Mouse (Mus musculus) heart, postnatal 0 days (tissue): ENCODE data around the gene Ptpru. TPM values are rescaled to one million over a fixed set of nuclear protein-coding genes. Genes with fewer than 3 reads are reported as not detected.

ENCODE experiments used
- ATAC-seq: fragments of 200-750 bp; cut with Nextera tagmentation; 2 replicates; pipeline ENCODE4 v1.8.0; 2017; ENCODE audit warnings: low read depth, moderate number of reproducible peaks, moderate library complexity; ENCODE audit not compliant: insufficient read depth
- DNase-seq: peaks from one replicate; pipeline ENCODE4 v3.0.0-alpha.2; 2016; ENCODE audit warnings: low spot score
- H3K27ac ChIP-seq: fragments of 300-500 bp; sonication (generic); 2 replicates; pipeline ENCODE4 v1.5.1; 2014; ENCODE audit warnings: low read depth, mild to moderate bottlenecking
- H3K27me3 ChIP-seq: fragments of 300-500 bp; sonication (generic); 2 replicates; pipeline ENCODE4 v1.6.1; 2014; ENCODE audit warnings: low read length, mixed read lengths; ENCODE audit not compliant: control insufficient read depth, insufficient read depth
- H3K36me3 ChIP-seq: fragments of 300-500 bp; sonication (generic); replicated peaks from 2 replicates; pipeline ENCODE4 v1.6.1; 2014; ENCODE audit warnings: low read length, mixed read lengths; ENCODE audit not compliant: control insufficient read depth, insufficient read depth
- H3K4me1 ChIP-seq: fragments of 300-500 bp; sonication (generic); 2 replicates; pipeline ENCODE4 v1.6.1; 2014; ENCODE audit warnings: antibody characterized with exemption; ENCODE audit not compliant: control insufficient read depth, insufficient read depth
- H3K4me2 ChIP-seq: fragments of 300-500 bp; sonication (generic); 2 replicates; pipeline ENCODE4 v1.6.1; 2014; ENCODE audit warnings: low read depth, mild to moderate bottlenecking, low read length, moderate library complexity
- H3K4me3 ChIP-seq: fragments of 300-500 bp; sonication (generic); 2 replicates; pipeline ENCODE4 v1.5.1; 2014; ENCODE audit warnings: low read depth, low read length
- H3K9ac ChIP-seq: fragments of 300-500 bp; sonication (generic); replicated peaks from 2 replicates; pipeline ENCODE4 v1.6.1; 2014; ENCODE audit warnings: low read depth, low read length, mixed read lengths
- H3K9me3 ChIP-seq: fragments of 300-500 bp; sonication (generic); replicated peaks from 2 replicates; pipeline ENCODE4 v1.6.1; 2016; ENCODE audit warnings: low read length; ENCODE audit not compliant: control insufficient read depth
- CTCF ChIP-seq: IDR thresholded peaks from 2 replicates; pipeline ENCODE4 v1.5.1; 2016; ENCODE audit warnings: antibody characterized with exemption, control low read depth, low read depth
- EP300 ChIP-seq: IDR thresholded peaks from 2 replicates; pipeline ENCODE4 v1.6.1; 2016; ENCODE audit warnings: antibody characterized with exemption, low read depth
- WGBS: fragments of 180-500 bp; shearing (Covaris S2); extraction: QIAGEN DNeasy Blood & Tissue Kit; methylation state at CpG from one replicate; pipeline ENCODE4 v1.1.7; 2014; 5-methylcytosine and 5-hydroxymethylcytosine counted together
- polyA plus RNA-seq: library from polyadenylated mRNA; unstranded; fragments of >200 nt; fragmentation: Nextera tagmentation; extraction: Ambion mirVana; gene quantifications from 2 replicates; pipeline ENCODE4 v1.2.1, GENCODE M21; 2015
- total RNA-seq: library from RNA; depleted of rRNA; stranded (reverse); fragments of >200 nt; gene quantifications from 2 replicates; pipeline ENCODE4 v1.2.3, GENCODE M21; 2014; ENCODE audit warnings: low replicate concordance

Gene Ptpru
- total and polyA plus RNA-seq, 2 experiments from 2014 or later = 0.69 to 1.1 TPM

DNA sequence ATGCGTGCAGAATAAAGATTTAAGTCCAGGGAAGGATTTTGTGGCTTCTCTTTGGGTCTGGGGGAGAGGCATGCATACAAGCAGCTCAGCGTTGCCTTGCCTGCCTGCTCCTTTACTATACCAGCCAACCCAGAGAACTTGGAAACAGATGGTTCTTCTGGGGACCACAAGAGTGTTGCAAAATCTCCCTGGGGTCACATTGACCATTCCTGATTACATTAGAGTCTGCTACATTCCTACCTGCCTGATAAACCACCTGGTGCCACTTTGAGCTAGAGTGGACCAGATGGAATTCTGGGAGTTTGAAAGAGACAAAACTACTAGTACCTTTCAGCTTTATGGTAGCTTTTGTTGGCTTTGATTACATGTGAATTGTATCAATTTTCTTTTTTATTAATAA is 38.7 kb upstream of the Ptpru start:
- ATAC-seq (no peak), DNase-seq (no peak)
- Histone ChIP-seq H3K4me1 (peaks cover 52% of the 10 kb centered on the region), H3K9ac (no peak overlapping the region), H3K27ac (no peak overlapping the region), H3K9me3 (no peaks in the 10 kb centered on the region), H3K4me3 (no peak overlapping the region), H3K4me2 (peak overlapping the region; percentile 82; the same call in 1 of the 2 replicates), H3K27me3 (no peaks in the 10 kb centered on the region), H3K36me3 (no peaks in the 10 kb centered on the region)
- 53% methylated on average over 2 of the region's 2 CpGs for WGBS
- no peak for TF ChIP-seq CTCF
- TF ChIP-seq EP300 = no peak

DNA sequence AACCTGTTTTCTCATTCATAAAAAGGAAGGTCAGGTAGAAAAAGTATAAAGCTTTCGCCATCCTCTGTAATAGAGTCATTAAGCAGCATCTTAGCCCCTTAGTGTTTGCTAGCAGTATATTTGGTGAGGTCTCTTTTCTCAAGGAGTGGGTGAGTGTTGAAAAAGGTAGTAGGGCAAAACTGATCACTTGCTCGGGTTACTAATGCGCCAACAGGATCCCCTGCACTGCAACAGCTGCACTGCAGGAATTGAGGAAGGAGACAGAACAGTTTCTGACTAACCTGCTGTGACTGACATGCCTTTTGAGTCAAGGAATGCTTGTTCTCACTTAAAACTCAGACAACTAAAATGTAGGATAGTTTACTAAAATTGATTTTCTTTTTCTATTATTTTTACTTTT is 37.2 kb upstream of the Ptpru start:
- Histone ChIP-seq H3K36me3 (no peaks in the 10 kb centered on the region), H3K27me3 (no peaks in the 10 kb centered on the region), H3K4me3 (peak overlapping the region; percentile 98; the same call in 1 of the 2 replicates), H3K4me2 (peak overlapping the region; percentile 82), H3K9ac (peak overlapping the region; percentile 100), H3K9me3 (no peaks in the 10 kb centered on the region), H3K4me1 (peaks cover 48% of the 10 kb centered on the region), H3K27ac (no peak overlapping the region)
- DNase-seq (no peak), ATAC-seq (no peak)
- TF ChIP-seq CTCF (no peak), EP300 (no peak)
- WGBS = 32% methylated on average over 3 of the region's 3 CpGs

GRCm38 (mm10) chr4:131874567-131874966 is 36.5 kb upstream of the Ptpru start:
- Histone ChIP-seq H3K36me3 (no peaks in the 10 kb centered on the region), H3K4me1 (peaks cover 41% of the 10 kb centered on the region), H3K4me2 (peak overlapping the region; percentile 82), H3K27ac (peak overlapping the region; percentile 100), H3K27me3 (no peaks in the 10 kb centered on the region), H3K9ac (peak overlapping the region; percentile 100), H3K9me3 (no peaks in the 10 kb centered on the region), H3K4me3 (peak overlapping the region; percentile 98)
- ATAC-seq = no peak
- TF ChIP-seq EP300 = no peak
- no peak for TF ChIP-seq CTCF
- DNase-seq = no peak
- WGBS = 1% methylated on average over 11 of the region's 11 CpGs

DNA sequence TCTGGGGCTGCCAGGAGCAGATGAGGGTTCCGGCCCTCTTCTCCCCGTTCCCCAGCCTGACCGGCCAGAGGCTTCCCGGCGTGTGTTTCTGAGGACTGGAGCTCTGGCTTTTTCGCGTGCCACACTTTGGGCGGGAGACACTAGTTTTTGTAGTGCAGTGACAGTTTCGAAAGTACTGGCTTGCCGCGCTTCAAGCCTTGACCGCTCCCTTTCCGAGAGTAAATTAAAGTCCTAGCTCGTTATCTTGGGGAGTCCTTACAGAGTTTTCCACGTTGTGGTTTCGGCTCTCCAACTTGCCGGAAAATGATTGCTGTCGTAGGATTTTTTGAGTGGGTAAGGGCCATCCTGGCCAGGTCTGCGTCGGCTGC is 36.1 kb upstream of the Ptpru start:
- WGBS = under 1% methylated on average over 20 of the region's 20 CpGs
- no peaks in the 10 kb centered on the region for H3K27me3 ChIP-seq
- ATAC-seq (peak; percentile 7), DNase-seq (peak; percentile 47)
- no peaks in the 10 kb centered on the region for H3K9me3 ChIP-seq
- peak overlapping the region; percentile 98 for H3K4me3 ChIP-seq
- peak overlapping the region; percentile 82 for H3K4me2 ChIP-seq
- H3K4me1 ChIP-seq = peaks cover 37% of the 10 kb centered on the region
- peak overlapping the region; percentile 100 for H3K27ac ChIP-seq
- H3K36me3 ChIP-seq = no peaks in the 10 kb centered on the region
- TF ChIP-seq EP300 (no peak), CTCF (no peak)
- H3K9ac ChIP-seq = peak overlapping the region; percentile 100

GRCm38 (mm10) chr4:131873293-131874168 is 35.4 kb upstream of the Ptpru start, which contains the start of gene Srsf4:
Gene Srsf4 (plus strand): TSS chr4:131873617.
- Histone ChIP-seq H3K4me3 (peak within 1 kb of the TSS; percentile 98), H3K4me2 (peak within 1 kb of the TSS; percentile 82), H3K9ac (peak within 1 kb of the TSS; percentile 100), H3K9me3 (no peaks in the 10 kb centered on the region), H3K36me3 (no peaks in the 10 kb centered on the region), H3K4me1 (peaks cover 33% of the 10 kb centered on the region), H3K27ac (peak within 1 kb of the TSS; percentile 100), H3K27me3 (no peaks in the 10 kb centered on the region)
- 1% methylated on average over 83 of the region's 116 CpGs for WGBS
- peak; percentile 95 for DNase-seq
- TF ChIP-seq CTCF (no peak), EP300 (peak; percentile 73)
- ATAC-seq = peak; percentile 96
